Mouse (Mus musculus) c-Kit-negative CD71-positive TER-119-positive erythroid progenitor cells, embryonic 14.5 days (primary cell): ENCODE data around the gene Grin3b.

Source experiments
- DNase-seq: peaks from one replicate; pipeline ENCODE4 v3.0.0-alpha.2; 2013; ENCODE audit warnings: low read depth, low spot score

Grin3b gene

GRCm38 (mm10) chr10:79966886-79967400 is 3.6 kb upstream of the Grin3b start:
- DNase-seq, result no peak

GRCm38 (mm10) chr10:79968181-79968580 is 2.3 kb upstream of the Grin3b start:
- DNase-seq, result no peak

GRCm38 (mm10) chr10:79969124-79969568 is 1.4 kb upstream of the Grin3b start:
- DNase-seq, result no peak

GRCm38 (mm10) chr10:79971183-79971497 is 625 bp downstream of the Grin3b start:
- no peak for DNase-seq

GRCm38 (mm10) chr10:79972831-79973230 is 2.3 kb downstream of the Grin3b start:
- no peak for DNase-seq

GRCm38 (mm10) chr10:79974087-79974486 is 3.6 kb downstream of the Grin3b start:
- DNase-seq, result no peak

- DNase-seq, result no peak
Measured at GRCm38 (mm10) chr10:79974668-79975067, 4.2 kb downstream of the Grin3b start.

GRCm38 (mm10) chr10:79976071-79976721 is 5.7 kb downstream of the Grin3b start:
- no peak for DNase-seq

- DNase-seq, result no peak
Measured at GRCm38 (mm10) chr10:79976722-79977107, 6.2 kb downstream of the Grin3b start.

GRCm38 (mm10) chr10:79977324-79977723 is 6.8 kb downstream of the Grin3b start:
- DNase-seq, result no peak

GRCm38 (mm10) chr10:79978061-79978460 is 7.5 kb downstream of the Grin3b start:
- DNase-seq, result no peak

GRCm38 (mm10) chr10:79979401-79980155 is 9.1 kb downstream of the Grin3b start:
- DNase-seq, result no peak

- no peak for DNase-seq
Measured at GRCm38 (mm10) chr10:79983205-79983604, 12.7 kb downstream of the Grin3b start.

GRCm38 (mm10) chr10:79983670-79984069 is 13.2 kb downstream of the Grin3b start:
- peak; percentile 60 for DNase-seq

- peak; percentile 82 for DNase-seq
Measured at GRCm38 (mm10) chr10:79984195-79984816, 13.8 kb downstream of the Grin3b start, which contains the start of gene Tmem259. Gene Tmem259 (minus strand): TSS chr10:79984330.

GRCm38 (mm10) chr10:79984871-79985270 is 14.4 kb downstream of the Grin3b start:
- DNase-seq, result peak; percentile 97

GRCm38 (mm10) chr10:79985334-79986231 is 15.1 kb downstream of the Grin3b start:
- DNase-seq, result peak; percentile 74

- peak; percentile 54 for DNase-seq
Measured at GRCm38 (mm10) chr10:79986232-79986878, 15.8 kb downstream of the Grin3b start.

GRCm38 (mm10) chr10:79986963-79987362 is 16.4 kb downstream of the Grin3b start:
- peak; percentile 57 for DNase-seq

- no peak for DNase-seq
Measured at GRCm38 (mm10) chr10:79987771-79988505, 17.4 kb downstream of the Grin3b start.
